Mouse (Mus musculus) heart, postnatal 14 days (tissue): ENCODE data around the gene Gm42420. TPM values are rescaled to one million over a fixed set of nuclear protein-coding genes. Genes with fewer than 3 reads are reported as not detected.

Source experiments
- total RNA-seq, 2 experiments: library from RNA; stranded (reverse); gene quantifications; 2 replicates each; pipeline ENCODE4 v1.2.3; 2021

Gm42420 gene
- total RNA-seq, 2 experiments from 2014 or later, result 0.79 TPM; not detected in 1

Other genes with a start within 250 kb of the Gm42420 start
- 10 to 100 TPM; 20.0 to 24.1 TPM for gene Slc37a3, start 208.1 kb upstream of the Gm42420 start, total RNA-seq
- gene Rab19, start 204.6 kb upstream of the Gm42420 start, total RNA-seq, result under 1 TPM; 0.17 to 0.49 TPM
- 100 to 1,000 TPM; 117 to 139 TPM for gene Mkrn1, start 165.3 kb upstream of the Gm42420 start, total RNA-seq
- 10 to 100 TPM; 13.6 to 15.3 TPM for gene Dennd2a, start 27.9 kb upstream of the Gm42420 start, total RNA-seq
- gene Adck2, start 11.9 kb upstream of the Gm42420 start, total RNA-seq, result 10 to 100 TPM; 15.3 to 18.3 TPM
- gene Ndufb2, start 6.8 kb downstream of the Gm42420 start, total RNA-seq, result 100 to 1,000 TPM; 584 to 623 TPM
- gene Braf, start 139.7 kb downstream of the Gm42420 start, total RNA-seq, result 10 to 100 TPM; 18.2 to 21.9 TPM
- 10 to 100 TPM; 89.3 to 96.8 TPM for gene Mrps33, start 225.2 kb downstream of the Gm42420 start, total RNA-seq